Mouse (Mus musculus) midbrain, embryonic 16.5 days (tissue): ENCODE results near the gene Cxcl5. TPM values are rescaled to one million over a fixed set of nuclear protein-coding genes. Genes with fewer than 3 reads are reported as not detected.

ENCODE experiments used
- ATAC-seq: fragments of 200-750 bp; cut with Nextera tagmentation; 2 replicates; pipeline ENCODE4 v1.8.0; 2017; ENCODE audit warnings: moderate TSS enrichment
- H3K27ac ChIP-seq: fragments of 300-500 bp; sonication (generic); 2 replicates; pipeline ENCODE4 v1.5.1; 2014; ENCODE audit warnings: mild to moderate bottlenecking, low read length, mixed read lengths
- H3K27me3 ChIP-seq: fragments of 300-500 bp; sonication (generic); 2 replicates; pipeline ENCODE4 v1.6.1; 2014; ENCODE audit warnings: low read depth, low read length, mixed read lengths; ENCODE audit not compliant: control insufficient read depth, insufficient read depth
- H3K36me3 ChIP-seq: fragments of 300-500 bp; sonication (generic); 2 replicates; pipeline ENCODE4 v1.6.1; 2014; ENCODE audit warnings: mild to moderate bottlenecking, low read length, moderate library complexity, mixed read lengths; ENCODE audit not compliant: control insufficient read depth, insufficient read depth
- H3K4me1 ChIP-seq: fragments of 300-500 bp; sonication (generic); 2 replicates; pipeline ENCODE4 v1.6.1; 2014; ENCODE audit warnings: mild to moderate bottlenecking, low read length, mixed read lengths; ENCODE audit not compliant: control insufficient read depth, insufficient read depth
- H3K4me2 ChIP-seq: fragments of 300-500 bp; sonication (generic); 2 replicates; pipeline ENCODE4 v1.6.1; 2014; ENCODE audit warnings: mild to moderate bottlenecking, low read length, mixed read lengths
- H3K4me3 ChIP-seq: fragments of 300-500 bp; sonication (generic); 2 replicates; pipeline ENCODE4 v1.5.1; 2014; ENCODE audit warnings: low read depth, mild to moderate bottlenecking, low read length, moderate library complexity, mixed read lengths
- H3K9ac ChIP-seq: fragments of 300-500 bp; sonication (generic); 2 replicates; pipeline ENCODE4 v1.6.1; 2014; ENCODE audit warnings: low read depth, low read length, mixed read lengths
- H3K9me3 ChIP-seq: fragments of 300-500 bp; sonication (generic); replicated peaks from 2 replicates; pipeline ENCODE4 v1.6.1; 2014; ENCODE audit warnings: mild to moderate bottlenecking, low read length, mixed read lengths; ENCODE audit not compliant: control insufficient read depth, poor library complexity, severe bottlenecking
- whole genome bisulfite sequencing: fragments of 180-500 bp; shearing (Covaris S2); extraction: QIAGEN DNeasy Blood & Tissue Kit; methylation state at CpG from one replicate; pipeline ENCODE4 v1.1.7; 2014; 5-methylcytosine and 5-hydroxymethylcytosine counted together
- polyA plus RNA-seq: library from polyadenylated mRNA; unstranded; fragments of >200 nt; fragmentation: Nextera tagmentation; extraction: Ambion mirVana; gene quantifications from 2 replicates; pipeline ENCODE4 v1.2.1, GENCODE M21; 2015

Gene Cxcl5
- polyA plus RNA-seq: 0.27 and 0.35 TPM in 2 replicates

- Histone ChIP-seq H3K4me1 (peaks cover 11% of the 10 kb centered on the region; the same call in 1 of the 2 replicates), H3K36me3 (no peaks in the 10 kb centered on the region), H3K27me3 (peaks cover 3% of the 10 kb centered on the region; the same call in 1 of the 2 replicates), H3K27ac (no peak within 1 kb of the TSS), H3K9ac (peak within 1 kb of the TSS; percentile 72), H3K4me3 (peak within 1 kb of the TSS; percentile 50), H3K9me3 (no peaks in the 10 kb centered on the region), H3K4me2 (peak within 1 kb of the TSS; percentile 73)
- peak; percentile 89 for ATAC-seq
- 3% methylated on average over 32 of the region's 32 CpGs for WGBS
These were observed at the start of gene Cxcl5 for GRCm38 (mm10) chr5:90759077-90760065. Cxcl5 (plus strand) TSS chr5:90759360.

DNA sequence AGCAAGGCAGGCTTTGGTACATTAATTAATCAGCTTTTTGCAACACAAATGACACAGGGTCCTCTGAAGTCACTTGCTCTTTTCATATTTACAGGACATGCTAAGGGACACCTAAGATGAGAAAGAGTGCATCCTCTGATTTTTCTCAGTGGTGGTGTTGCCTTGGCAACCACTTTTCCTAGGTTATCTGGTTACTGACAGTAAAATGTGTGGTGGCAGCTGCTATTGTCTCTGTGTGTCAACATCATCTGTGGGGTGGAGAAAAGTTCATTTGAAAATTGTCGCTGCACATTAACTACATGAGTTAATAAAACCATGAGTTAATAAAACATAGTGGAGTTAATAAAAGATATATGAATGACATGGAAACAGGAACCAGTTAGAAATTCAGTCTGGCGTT is 47.8 kb upstream of the Cxcl5 start:
- Histone ChIP-seq H3K9ac (no peak overlapping the region), H3K27ac (no peak overlapping the region), H3K27me3 (no peaks in the 10 kb centered on the region), H3K4me3 (no peak overlapping the region), H3K4me1 (no peaks in the 10 kb centered on the region), H3K9me3 (no peaks in the 10 kb centered on the region), H3K36me3 (no peaks in the 10 kb centered on the region), H3K4me2 (no peak overlapping the region)
- ATAC-seq: peak; percentile 17; the same call in 1 of the 2 replicates
- WGBS: 79% methylated on average over 2 of the region's 2 CpGs

- 76% methylated on average over 1 of the region's 1 CpGs for WGBS
- Histone ChIP-seq H3K4me3 (no peak overlapping the region), H3K36me3 (no peaks in the 10 kb centered on the region), H3K27ac (no peak overlapping the region), H3K27me3 (no peaks in the 10 kb centered on the region), H3K4me1 (no peaks in the 10 kb centered on the region), H3K9ac (no peak overlapping the region), H3K9me3 (no peaks in the 10 kb centered on the region), H3K4me2 (no peak overlapping the region)
- no peak for ATAC-seq
These were observed 41.2 kb upstream of the Cxcl5 start for GRCm38 (mm10) chr5:90717937-90718336.

DNA sequence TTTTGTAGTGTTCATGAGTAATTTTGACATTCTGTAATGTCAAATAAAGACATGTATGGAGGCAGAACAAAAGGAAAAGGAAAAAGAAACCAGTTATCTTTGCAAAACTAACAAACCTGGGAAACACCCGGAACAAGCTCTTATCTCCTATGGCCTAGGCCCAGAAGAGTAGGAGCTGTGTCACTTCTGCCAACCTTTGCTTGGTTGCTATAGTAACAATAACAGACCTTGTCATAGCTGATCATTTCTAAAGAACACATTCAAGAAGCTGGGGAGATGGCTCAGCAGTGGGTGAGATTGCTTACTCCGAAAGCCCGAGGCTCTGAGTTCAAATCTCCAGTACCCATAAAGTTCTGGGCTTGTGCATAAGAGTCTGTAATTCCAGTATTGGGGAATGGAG is 36.5 kb upstream of the Cxcl5 start:
- H3K27ac ChIP-seq: no peak overlapping the region
- H3K27me3 ChIP-seq: no peaks in the 10 kb centered on the region
- ATAC-seq: no peak
- H3K36me3 ChIP-seq: no peaks in the 10 kb centered on the region
- no peak overlapping the region for H3K4me3 ChIP-seq
- 93% methylated on average over 3 of the region's 3 CpGs for WGBS
- no peaks in the 10 kb centered on the region for H3K4me1 ChIP-seq
- H3K4me2 ChIP-seq: no peak overlapping the region
- H3K9me3 ChIP-seq: no peaks in the 10 kb centered on the region
- no peak overlapping the region for H3K9ac ChIP-seq

DNA sequence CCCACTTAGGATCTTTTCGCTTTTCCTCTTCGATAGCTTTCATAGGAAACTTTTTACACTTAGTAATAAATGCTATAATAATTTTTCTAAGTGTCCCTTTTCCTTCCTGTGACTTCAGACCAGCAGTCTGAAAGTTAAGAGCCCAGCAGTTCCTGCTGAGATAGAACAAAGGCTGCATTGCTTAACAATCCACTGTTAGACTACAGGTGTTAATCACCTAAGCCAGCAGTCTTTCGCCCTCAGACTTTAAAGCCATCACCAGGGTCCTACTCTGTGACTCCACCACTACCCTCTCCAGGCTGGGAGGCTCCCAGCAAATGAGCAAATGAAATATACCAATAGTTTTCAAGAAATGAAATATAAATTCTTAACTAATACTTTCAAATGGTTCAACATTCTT is 30.9 kb upstream of the Cxcl5 start:
- ATAC-seq: no peak
- Histone ChIP-seq H3K27me3 (no peaks in the 10 kb centered on the region), H3K4me2 (no peak overlapping the region), H3K36me3 (no peaks in the 10 kb centered on the region), H3K27ac (no peak overlapping the region), H3K4me3 (no peak overlapping the region), H3K9ac (no peak overlapping the region), H3K9me3 (no peaks in the 10 kb centered on the region), H3K4me1 (no peaks in the 10 kb centered on the region)
- 80% methylated on average over 3 of the region's 3 CpGs for WGBS

GRCm38 (mm10) chr5:90731480-90731879 is 27.7 kb upstream of the Cxcl5 start:
- no peak overlapping the region for H3K9ac ChIP-seq
- no peaks in the 10 kb centered on the region for H3K9me3 ChIP-seq
- H3K36me3 ChIP-seq: no peaks in the 10 kb centered on the region
- H3K27ac ChIP-seq: no peak overlapping the region
- 70% methylated on average over 4 of the region's 4 CpGs for WGBS
- ATAC-seq: no peak
- H3K27me3 ChIP-seq: no peaks in the 10 kb centered on the region
- H3K4me1 ChIP-seq: no peaks in the 10 kb centered on the region
- H3K4me3 ChIP-seq: no peak overlapping the region
- H3K4me2 ChIP-seq: no peak overlapping the region

GRCm38 (mm10) chr5:90742029-90742428 is 17.1 kb upstream of the Cxcl5 start:
- Histone ChIP-seq H3K36me3 (no peaks in the 10 kb centered on the region), H3K4me3 (no peak overlapping the region), H3K27ac (no peak overlapping the region), H3K4me2 (no peak overlapping the region), H3K9ac (no peak overlapping the region), H3K27me3 (no peaks in the 10 kb centered on the region), H3K4me1 (no peaks in the 10 kb centered on the region), H3K9me3 (no peaks in the 10 kb centered on the region)
- WGBS: 70% methylated on average over 4 of the region's 4 CpGs
- ATAC-seq: no peak

DNA sequence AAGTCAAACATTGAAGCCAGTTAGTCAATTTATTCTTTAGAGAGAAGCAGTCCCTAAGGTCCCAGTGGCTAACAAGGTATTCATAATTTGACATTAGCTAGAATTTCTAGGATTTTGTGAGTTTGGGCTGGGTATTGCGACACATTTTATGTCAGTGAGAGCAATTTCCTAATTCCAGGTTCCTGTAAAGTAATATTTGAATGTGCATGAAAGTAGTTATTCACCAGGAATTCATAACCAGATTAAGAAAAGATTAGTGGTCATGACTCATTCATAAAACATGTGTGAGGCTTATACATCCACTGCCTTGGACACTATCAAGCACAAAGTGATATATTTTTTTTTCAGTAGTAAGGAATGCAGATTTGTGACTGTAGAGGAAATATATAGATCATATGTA is 5.2 kb upstream of the Cxcl5 start:
- H3K9me3 ChIP-seq: no peaks in the 10 kb centered on the region
- no peak overlapping the region for H3K9ac ChIP-seq
- peaks cover 3% of the 10 kb centered on the region; the same call in 1 of the 2 replicates for H3K27me3 ChIP-seq
- WGBS: 96% methylated on average over 1 of the region's 1 CpGs
- H3K27ac ChIP-seq: no peak overlapping the region
- H3K4me2 ChIP-seq: no peak overlapping the region
- no peaks in the 10 kb centered on the region for H3K36me3 ChIP-seq
- H3K4me1 ChIP-seq: 0 out of 2 replicates have a peak, but pooled peaks cover 5% of the 10 kb centered on the region
- no peak for ATAC-seq
- H3K4me3 ChIP-seq: no peak overlapping the region

DNA sequence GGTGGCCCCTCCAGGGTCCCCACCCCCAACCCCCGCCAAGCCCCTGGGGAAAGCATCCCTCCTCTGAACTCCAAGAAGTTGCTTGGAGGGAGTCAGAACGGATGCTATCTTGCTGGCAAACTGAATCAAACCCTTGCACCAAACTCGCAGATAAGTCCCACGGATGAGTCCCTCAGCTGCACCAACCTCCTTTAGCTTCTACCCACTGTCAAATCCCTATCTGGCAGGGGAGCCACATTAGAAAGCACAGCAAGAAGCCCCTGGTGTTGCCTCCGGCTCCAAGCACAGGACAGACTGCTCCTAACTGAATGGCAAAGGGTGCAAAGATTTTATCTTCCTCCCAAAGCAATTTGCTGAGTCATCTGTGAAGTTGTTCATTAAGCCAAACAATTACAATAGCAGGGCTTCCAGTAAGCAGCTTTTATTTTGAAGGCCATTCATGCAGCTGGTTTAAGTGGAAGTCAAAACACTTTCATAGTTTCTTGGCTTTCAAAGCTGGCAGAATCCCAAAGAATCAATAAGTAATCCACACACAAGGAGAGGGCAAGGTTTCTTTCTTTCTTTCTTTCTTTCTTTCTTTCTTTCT is 1.0 kb upstream of the Cxcl5 start:
- Histone ChIP-seq H3K9ac (no peak overlapping the region), H3K27me3 (peaks cover 3% of the 10 kb centered on the region; the same call in 1 of the 2 replicates), H3K4me3 (no peak overlapping the region), H3K27ac (no peak overlapping the region), H3K4me2 (no peak overlapping the region), H3K36me3 (no peaks in the 10 kb centered on the region), H3K4me1 (peaks cover 11% of the 10 kb centered on the region; the same call in 1 of the 2 replicates), H3K9me3 (no peaks in the 10 kb centered on the region)
- WGBS: 40% methylated on average over 5 of the region's 5 CpGs
- ATAC-seq: no peak
